Mouse (Mus musculus): ENCODE data around the gene Dpp8. TPM values are rescaled to one million over a fixed set of nuclear protein-coding genes. Genes with fewer than 3 reads are reported as not detected.
"Not testable (repeated sequence)": the region's sequence is repeated elsewhere in the genome, so short reads cannot be mapped to it uniquely, and the experiment has no call there.

Gene Dpp8
- total RNA-seq, 2 experiments from 2014 or later = 57.4 to 68.0 TPM

- intact Hi-C loops (cut with DNase I) = no loop called here
- DNase-seq (ENCODE audit: low spot score) = peak; percentile 75
Observed at GRCm38 (mm10) chr9:65020991-65021886, 11.0 kb upstream of the Dpp8 start, which contains the start of gene Hacd3. Hacd3 (minus strand) TSS chr9:65021693.

DNA sequence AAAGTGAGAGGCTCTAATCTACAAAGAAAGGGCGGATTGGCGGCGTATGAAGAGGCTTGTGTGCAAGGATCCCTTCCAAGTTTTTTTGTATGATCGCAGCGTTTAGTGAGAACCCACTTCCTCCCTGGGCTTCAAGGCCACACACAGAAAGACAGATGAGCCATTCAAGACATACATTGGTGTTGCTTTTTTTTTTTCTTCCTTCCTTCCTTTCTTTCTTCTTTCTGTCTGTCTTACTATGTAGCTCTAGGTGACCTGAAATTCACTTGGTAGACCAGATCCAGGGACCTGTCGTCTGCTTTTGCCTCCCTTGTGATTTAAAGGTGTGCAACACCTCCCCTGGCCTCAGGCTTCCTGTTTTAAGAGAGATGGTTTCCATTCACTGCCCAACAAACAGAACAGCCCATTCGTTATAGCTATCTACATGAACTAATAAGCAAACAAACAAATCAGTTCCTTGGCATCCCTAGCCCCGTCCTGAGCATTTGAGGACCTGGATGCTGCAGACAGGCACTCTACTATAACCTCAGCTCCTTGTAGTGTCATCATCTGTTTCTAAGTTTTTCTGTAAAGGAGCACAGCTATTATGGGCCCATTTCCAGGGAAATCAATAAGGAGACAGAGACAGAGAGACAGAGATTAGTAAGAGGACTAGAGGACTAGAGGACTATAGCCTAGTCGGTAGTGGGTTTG lies 10.2 kb upstream of the Dpp8 start:
- no peak for DNase-seq (ENCODE audit: low spot score)
- intact Hi-C loops (cut with DNase I) = no loop called here

- no peak for DNase-seq (ENCODE audit: low spot score)
- intact Hi-C loops (cut with DNase I) = no loop called here
Observed at GRCm38 (mm10) chr9:65022580-65023135, 9.6 kb upstream of the Dpp8 start.

GRCm38 (mm10) chr9:65023447-65023846 lies 8.8 kb upstream of the Dpp8 start:
- intact Hi-C loops (cut with DNase I) = no loop called here
- no peak for DNase-seq (ENCODE audit: low spot score)

DNA sequence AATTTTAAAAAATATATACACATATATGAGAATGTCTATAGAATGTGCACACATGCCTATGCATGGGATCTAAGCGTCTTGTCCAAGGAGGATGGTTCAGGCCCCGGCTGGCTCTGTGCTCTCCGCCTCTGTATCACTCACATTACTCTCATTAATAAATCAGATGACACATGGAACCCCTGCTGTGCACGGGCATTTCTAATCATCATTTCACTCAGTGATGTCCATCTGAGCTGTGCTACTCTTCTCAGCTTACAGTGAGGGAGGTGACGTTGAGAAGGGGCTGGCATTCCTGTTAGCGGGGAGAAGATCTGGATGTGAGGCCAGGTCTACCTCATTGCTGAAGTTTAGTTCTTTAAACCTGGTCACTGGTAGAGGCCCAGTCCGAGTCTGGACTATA lies 5.0 kb upstream of the Dpp8 start:
- no peak for DNase-seq (ENCODE audit: low spot score)
- intact Hi-C loops (cut with DNase I) = no loop called here

DNA sequence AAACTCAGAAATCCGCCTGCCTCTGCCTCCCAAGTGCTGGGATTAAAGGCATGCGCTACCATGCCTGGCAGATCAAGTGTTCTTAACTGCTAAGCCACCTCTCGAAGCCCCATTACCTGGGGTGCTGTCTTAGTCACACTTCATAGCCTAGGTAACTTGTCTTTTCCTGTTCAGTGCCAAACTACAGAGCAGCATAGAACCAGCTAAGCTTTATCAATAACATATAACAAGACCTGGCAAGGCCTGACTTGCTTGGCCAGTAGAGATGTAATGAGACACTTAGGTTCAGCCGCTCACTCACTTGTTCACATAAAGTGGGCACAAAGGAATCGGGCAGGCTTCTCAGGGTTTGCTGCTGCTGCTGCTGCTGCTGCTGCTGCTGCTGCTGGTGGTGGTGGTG lies 3.9 kb upstream of the Dpp8 start:
- DNase-seq (ENCODE audit: low spot score) = no peak
- intact Hi-C loops (cut with DNase I) = no loop called here

GRCm38 (mm10) chr9:65031355-65031754 lies 859 bp upstream of the Dpp8 start:
- intact Hi-C loops (cut with DNase I); DNase-seq (ENCODE audit: low spot score): not testable (repeated sequence)

- DNase-seq (ENCODE audit: low spot score) = no peak
- intact Hi-C loops (cut with DNase I) = no loop called here
Observed at GRCm38 (mm10) chr9:65031894-65032268, 333 bp upstream of the Dpp8 start.

DNA sequence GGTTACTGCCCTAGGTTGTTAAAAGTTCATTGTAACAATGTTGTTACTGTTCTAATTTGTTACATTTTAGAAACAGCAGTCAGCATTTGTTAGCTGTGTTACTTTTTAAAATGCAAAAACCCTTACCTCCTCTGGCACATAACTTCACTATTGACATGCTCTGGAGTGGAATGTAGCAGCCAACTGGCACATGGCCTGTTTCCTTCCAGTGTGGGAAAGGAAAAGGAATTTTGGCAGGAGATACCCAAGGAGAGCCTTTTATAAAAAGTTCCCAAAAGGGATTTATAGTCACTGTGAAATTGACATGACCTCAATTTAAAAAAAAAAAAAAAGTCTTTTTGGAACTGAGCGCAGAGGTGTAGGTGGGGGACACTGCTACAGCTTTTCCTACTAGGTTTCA lies 4.2 kb downstream of the Dpp8 start:
- intact Hi-C loops (cut with DNase I) = no loop called here
- peak; percentile 49 for DNase-seq (ENCODE audit: low spot score)

DNA sequence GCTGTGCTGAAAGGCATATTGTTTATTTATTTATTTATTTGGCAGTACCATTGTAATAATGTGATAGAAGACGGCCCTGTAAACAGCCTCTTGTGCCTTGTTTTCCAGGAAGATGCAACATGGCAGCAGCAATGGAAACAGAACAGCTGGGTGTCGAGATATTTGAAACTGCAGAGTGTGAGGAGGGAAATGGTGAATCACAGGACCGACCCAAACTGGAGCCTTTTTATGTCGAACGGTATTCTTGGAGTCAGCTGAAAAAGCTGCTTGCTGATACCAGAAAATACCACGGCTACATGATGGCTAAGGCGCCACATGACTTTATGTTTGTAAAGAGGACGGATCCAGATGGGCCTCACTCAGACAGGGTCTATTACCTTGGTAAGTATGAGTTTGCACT lies 4.6 kb downstream of the Dpp8 start:
- no peak for DNase-seq (ENCODE audit: low spot score)
- intact Hi-C loops (cut with DNase I) = no loop called here

GRCm38 (mm10) chr9:65041430-65041829 lies 9.2 kb downstream of the Dpp8 start:
- intact Hi-C loops (cut with DNase I) = no loop called here

DNA sequence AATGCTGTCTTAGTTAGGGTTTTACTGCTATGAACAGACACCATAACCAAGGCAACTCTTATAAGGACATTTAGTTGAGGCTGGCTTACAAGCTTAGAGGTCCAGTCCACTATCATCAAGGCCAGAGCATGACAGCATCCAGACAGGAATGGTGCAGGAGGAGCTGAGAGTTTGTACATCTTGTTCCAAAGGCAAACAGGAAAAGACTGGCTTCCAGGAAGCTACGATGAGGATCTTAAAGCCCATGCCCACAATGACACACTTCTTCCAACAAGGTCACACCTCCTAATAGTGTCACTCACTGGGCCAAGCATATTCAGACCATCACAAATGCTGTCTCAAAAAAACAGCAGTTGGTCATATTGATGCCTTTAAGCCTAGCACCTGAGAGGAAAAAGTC lies 14.8 kb downstream of the Dpp8 start:
- intact Hi-C loops (cut with DNase I) = no loop called here
- DNase-seq (ENCODE audit: low spot score) = no peak

More at GRCm38 (mm10) chr9:65041430-65041829, 9.2 kb downstream of the Dpp8 start:
- DNase-seq (ENCODE audit: low spot score) = no peak

DNA sequence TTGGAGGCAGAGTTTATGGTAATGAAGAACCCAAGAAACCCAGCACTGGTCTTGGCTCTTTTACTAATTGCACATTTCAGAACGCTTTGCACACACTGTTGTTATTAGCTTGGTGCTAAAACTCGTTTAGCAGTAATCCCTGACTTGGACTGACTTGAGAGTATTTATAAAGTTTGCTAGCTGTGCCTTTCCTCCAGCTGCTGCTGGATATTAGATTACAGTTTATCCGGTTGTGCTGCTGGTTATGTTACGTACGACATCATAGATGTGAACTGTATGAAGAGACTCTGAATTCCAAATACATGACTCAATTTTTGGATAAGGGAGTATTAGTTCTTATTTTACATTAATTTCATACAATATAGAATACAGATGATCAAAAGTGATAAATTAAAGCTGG lies 17.2 kb downstream of the Dpp8 start:
- no peak for DNase-seq (ENCODE audit: low spot score)
- intact Hi-C loops (cut with DNase I) = no loop called here

DNA sequence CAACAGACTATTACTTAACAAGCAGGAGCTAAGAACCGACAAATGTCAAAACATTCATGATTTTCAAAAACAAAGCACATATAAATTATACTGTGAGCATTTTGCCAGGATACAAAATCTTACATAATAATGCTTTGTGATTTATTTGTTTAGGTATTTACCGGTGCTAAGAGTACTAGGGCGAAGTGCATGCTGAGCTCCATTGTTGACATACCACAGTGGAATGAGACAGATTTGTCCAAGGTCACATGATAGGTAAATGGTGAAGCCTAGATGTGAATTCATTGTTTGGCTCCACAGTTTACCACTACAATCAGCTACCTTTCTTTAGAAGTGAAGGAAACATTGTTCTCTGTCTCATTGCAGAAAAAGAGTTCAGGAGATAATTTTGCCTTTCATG lies 18.8 kb downstream of the Dpp8 start:
- DNase-seq (ENCODE audit: low spot score) = no peak
- intact Hi-C loops (cut with DNase I) = no loop called here

DNA sequence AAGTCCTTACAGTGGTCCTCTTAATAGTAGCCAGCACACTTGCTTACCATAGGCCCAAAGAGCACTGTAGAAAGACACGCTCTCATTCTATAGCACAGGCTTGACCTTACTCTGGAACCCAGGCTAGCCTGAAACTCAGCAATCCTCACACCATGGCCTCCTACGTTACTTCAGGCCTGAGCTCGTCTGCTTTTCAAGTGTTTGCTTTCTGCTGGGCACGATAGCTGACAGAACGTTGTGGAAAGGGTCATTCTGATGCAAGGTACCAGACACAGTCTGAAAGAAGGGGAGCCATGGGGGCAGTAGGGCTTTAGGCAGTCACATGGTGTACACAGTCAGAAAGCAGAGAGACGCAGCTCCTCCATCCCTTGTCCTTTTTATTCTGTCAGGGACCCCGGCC lies 32.0 kb downstream of the Dpp8 start:
- intact Hi-C loops (cut with DNase I) = no loop called here
- no peak for DNase-seq (ENCODE audit: low spot score)

DNA sequence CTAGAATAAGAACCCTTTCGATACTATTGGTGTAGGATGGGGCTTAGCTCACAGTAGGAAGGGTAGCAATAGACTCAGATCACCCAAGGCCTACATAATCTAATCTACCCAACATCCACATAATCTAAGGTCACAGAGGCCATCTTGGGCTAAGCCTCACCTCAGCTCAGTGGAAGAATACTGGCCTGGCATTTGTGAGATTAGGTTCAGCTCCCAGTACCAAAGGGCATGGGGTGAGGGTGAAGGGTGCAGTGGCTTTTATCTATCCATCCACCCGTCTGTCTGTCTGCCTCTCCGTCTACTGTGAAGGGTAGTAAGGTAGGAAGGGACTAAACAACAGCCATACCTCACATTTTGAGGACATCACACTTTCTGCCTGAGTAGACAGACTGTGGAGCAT lies 38.4 kb downstream of the Dpp8 start:
- intact Hi-C loops (cut with DNase I) = no loop called here
- no peak for DNase-seq (ENCODE audit: low spot score)

GRCm38 (mm10) chr9:65073555-65073954 lies 41.3 kb downstream of the Dpp8 start:
- DNase-seq (ENCODE audit: low spot score) = no peak
- intact Hi-C loops (cut with DNase I) = no loop called here

GRCm38 (mm10) chr9:65074251-65074650 lies 42.0 kb downstream of the Dpp8 start:
- no peak for DNase-seq (ENCODE audit: low spot score)
- intact Hi-C loops (cut with DNase I) = no loop called here

DNA sequence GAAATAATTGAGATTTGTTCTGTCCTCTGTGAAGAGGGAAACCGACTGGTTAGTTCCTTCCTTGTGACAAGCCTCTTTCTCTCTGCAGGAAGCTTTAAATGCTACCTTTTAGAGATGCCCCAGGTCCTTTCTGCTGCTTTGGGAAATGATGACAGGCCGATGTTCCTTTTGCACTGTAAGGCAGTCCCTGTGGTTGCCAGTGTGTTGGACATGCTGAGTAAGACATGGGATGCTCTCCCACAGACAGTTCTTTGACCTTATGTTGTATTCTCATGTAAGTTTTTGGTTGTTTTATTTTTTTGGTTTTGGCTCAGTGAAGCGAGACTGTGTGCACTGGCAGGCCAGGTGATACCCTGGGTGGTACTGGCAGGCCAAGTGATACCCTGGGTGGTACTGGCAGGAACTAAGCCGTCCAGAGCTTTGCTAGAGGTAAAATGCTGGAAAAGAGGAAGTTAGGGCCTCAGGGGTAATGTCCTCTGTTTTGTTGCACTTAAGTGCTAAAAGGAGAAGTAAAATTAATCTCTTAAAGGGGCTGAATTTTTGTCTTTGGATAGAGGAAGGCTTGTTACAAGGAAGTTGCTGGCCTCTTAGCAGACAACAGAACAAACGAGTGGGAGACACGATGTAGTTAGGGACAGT lies 42.8 kb downstream of the Dpp8 start:
- no peak for DNase-seq (ENCODE audit: low spot score)

GRCm38 (mm10) chr9:65077536-65077935 lies 45.3 kb downstream of the Dpp8 start:
- DNase-seq (ENCODE audit: low spot score) = no peak
- intact Hi-C loops (cut with DNase I) = no loop called here

More for the DNA sequence above, 42.8 kb downstream of the Dpp8 start:
- intact Hi-C loops (cut with DNase I) = no loop called here

Data from heart, postnatal 25 days (tissue).